Mouse (Mus musculus): ENCODE measurements around the gene Evi5. TPM values are rescaled to one million over a fixed set of nuclear protein-coding genes. Genes with fewer than 3 reads are reported as not detected.

Gene Evi5
- total RNA-seq, 2 experiments from 2014 or later = 73.4 to 88.4 TPM

- no peak for DNase-seq (ENCODE audit: low spot score in 2 of 2)
- intact Hi-C loops (cut with DNase I) = no loop called here
These were observed 109.0 kb downstream of the Evi5 start for GRCm38 (mm10) chr5:107765946-107766345.

- intact Hi-C loops (cut with DNase I) = no loop called here
- no peak for DNase-seq (ENCODE audit: low spot score in 2 of 2)
These were observed 110.4 kb downstream of the Evi5 start for GRCm38 (mm10) chr5:107764486-107764885.

- intact Hi-C loops (cut with DNase I) = no loop called here
- no peak for DNase-seq (ENCODE audit: low spot score in 2 of 2)
These were observed 111.2 kb downstream of the Evi5 start for GRCm38 (mm10) chr5:107763674-107764073.

- no peak for DNase-seq (ENCODE audit: low spot score in 2 of 2)
- intact Hi-C loops (cut with DNase I) = no loop called here
These were observed 115.8 kb downstream of the Evi5 start for GRCm38 (mm10) chr5:107759121-107759520.

- intact Hi-C loops (cut with DNase I) = no loop called here
- DNase-seq (ENCODE audit: low spot score in 2 of 2) = no peak
These were observed 118.8 kb downstream of the Evi5 start for GRCm38 (mm10) chr5:107756072-107756471.

GRCm38 (mm10) chr5:107754740-107755139 is 120.2 kb downstream of the Evi5 start:
- intact Hi-C loops (cut with DNase I) = no loop called here
- no peak for DNase-seq (ENCODE audit: low spot score in 2 of 2)

- no peak for DNase-seq (ENCODE audit: low spot score in 2 of 2)
- intact Hi-C loops (cut with DNase I) = no loop called here
These were observed 121.3 kb downstream of the Evi5 start for GRCm38 (mm10) chr5:107753656-107754055.

GRCm38 (mm10) chr5:107749229-107749916 is 125.5 kb downstream of the Evi5 start:
- intact Hi-C loops (cut with DNase I) = no loop called here
- DNase-seq (ENCODE audit: low spot score in 2 of 2) = no peak

- intact Hi-C loops (cut with DNase I) = no loop called here
- no peak for DNase-seq (ENCODE audit: low spot score in 2 of 2)
These were observed 135.9 kb downstream of the Evi5 start for GRCm38 (mm10) chr5:107739023-107739422.

GRCm38 (mm10) chr5:107738296-107738695 is 136.6 kb downstream of the Evi5 start:
- intact Hi-C loops (cut with DNase I) = no loop called here
- no peak for DNase-seq (ENCODE audit: low spot score in 2 of 2)

GRCm38 (mm10) chr5:107736171-107736570 is 138.7 kb downstream of the Evi5 start:
- intact Hi-C loops (cut with DNase I) = no loop called here
- DNase-seq (ENCODE audit: low spot score in 2 of 2) = no peak

GRCm38 (mm10) chr5:107731844-107732243 is 143.1 kb downstream of the Evi5 start:
- DNase-seq (ENCODE audit: low spot score in 2 of 2) = no peak
- intact Hi-C loops (cut with DNase I) = no loop called here

GRCm38 (mm10) chr5:107731408-107731807 is 143.5 kb downstream of the Evi5 start:
- intact Hi-C loops (cut with DNase I) = no loop called here
- no peak for DNase-seq (ENCODE audit: low spot score in 2 of 2)

- no peak for DNase-seq (ENCODE audit: low spot score in 2 of 2)
- intact Hi-C loops (cut with DNase I) = no loop called here
These were observed 147.9 kb downstream of the Evi5 start for GRCm38 (mm10) chr5:107727007-107727402.

GRCm38 (mm10) chr5:107726281-107727006 is 148.5 kb downstream of the Evi5 start:
- intact Hi-C loops (cut with DNase I) = no loop called here
- peak in 1 of 2 experiments; percentile 9 for DNase-seq (ENCODE audit: low spot score in 2 of 2)

- no peak for DNase-seq (ENCODE audit: low spot score in 2 of 2)
- intact Hi-C loops (cut with DNase I) = no loop called here
These were observed 149.3 kb downstream of the Evi5 start, which contains the start of gene Gfi1 for GRCm38 (mm10) chr5:107725435-107726261. Gene Gfi1 (minus strand): TSS chr5:107726036.

GRCm38 (mm10) chr5:107724661-107725434 is 150.1 kb downstream of the Evi5 start:
- intact Hi-C loops (cut with DNase I) = loop anchor here (5.0 kb wide), 2 partner anchors 1253 to 1268 kb away; partner anchors contain the start of gene Barhl2
- peak in 1 of 2 experiments; percentile 13 for DNase-seq (ENCODE audit: low spot score in 2 of 2)

- intact Hi-C loops (cut with DNase I) = loop anchor here (5.0 kb wide), 2 partner anchors 1252 to 1267 kb away; partner anchors contain the start of gene Barhl2
- peak in 1 of 2 experiments; percentile 9 for DNase-seq (ENCODE audit: low spot score in 2 of 2)
These were observed 151.1 kb downstream of the Evi5 start for GRCm38 (mm10) chr5:107723541-107724511.

Data from left cerebral cortex, postnatal 36 days (tissue).